Mouse (Mus musculus) kidney, postnatal 0 days (tissue): Measurements from ENCODE around the gene Cyfip1. TPM values are rescaled to one million over a fixed set of nuclear protein-coding genes. Genes with fewer than 3 reads are reported as not detected.

ENCODE experiments used
- ATAC-seq: fragments of 200-750 bp; cut with Nextera tagmentation; replicated peaks from 2 replicates; pipeline ENCODE4 v1.8.0; 2017; ENCODE audit warnings: low read depth, moderate number of reproducible peaks, moderate TSS enrichment, moderate library complexity; ENCODE audit not compliant: low FRiP score
- DNase-seq: peaks from one replicate; pipeline ENCODE4 v3.0.0-alpha.2; 2016; ENCODE audit warnings: low spot score
- H3K27ac ChIP-seq: fragments of 300-500 bp; sonication (generic); 2 replicates; pipeline ENCODE4 v1.5.1; 2014; ENCODE audit warnings: mild to moderate bottlenecking
- H3K27me3 ChIP-seq: fragments of 300-500 bp; sonication (generic); 2 replicates; pipeline ENCODE4 v1.6.1; 2014; ENCODE audit warnings: low read length, mixed read lengths; ENCODE audit not compliant: insufficient read depth
- H3K36me3 ChIP-seq: fragments of 300-500 bp; sonication (generic); 2 replicates; pipeline ENCODE4 v1.6.1; 2014; ENCODE audit warnings: low read length, mixed read lengths; ENCODE audit not compliant: insufficient read depth
- H3K4me1 ChIP-seq: fragments of 300-500 bp; sonication (generic); replicated peaks from 2 replicates; pipeline ENCODE4 v1.6.1; 2014; ENCODE audit warnings: antibody characterized with exemption, low read length, mixed read lengths; ENCODE audit not compliant: insufficient read depth
- H3K4me2 ChIP-seq: fragments of 300-500 bp; sonication (generic); 2 replicates; pipeline ENCODE4 v1.6.1; 2014; ENCODE audit warnings: mild to moderate bottlenecking, low read length, moderate library complexity, mixed read lengths
- H3K4me3 ChIP-seq: fragments of 300-500 bp; sonication (generic); replicated peaks from 2 replicates; pipeline ENCODE4 v1.5.1; 2014; ENCODE audit warnings: low read depth, low read length
- H3K9ac ChIP-seq: fragments of 300-500 bp; sonication (generic); 2 replicates; pipeline ENCODE4 v1.6.1; 2014; ENCODE audit warnings: low read depth, low read length
- H3K9me3 ChIP-seq: fragments of 300-500 bp; sonication (generic); replicated peaks from 2 replicates; pipeline ENCODE4 v1.6.1; 2016; ENCODE audit warnings: low read length, inconsistent platforms, mixed read lengths
- CTCF ChIP-seq: IDR thresholded peaks from 2 replicates; pipeline ENCODE4 v1.5.1; 2016; ENCODE audit warnings: antibody characterized with exemption, low read depth, mild to moderate bottlenecking, moderate library complexity
- WGBS: fragments of 180-500 bp; shearing (Covaris S2); extraction: QIAGEN DNeasy Blood & Tissue Kit; methylation state at CpG from one replicate; pipeline ENCODE4 v1.1.7; 2014; 5-methylcytosine and 5-hydroxymethylcytosine counted together
- polyA plus RNA-seq: library from polyadenylated mRNA; unstranded; fragments of >200 nt; fragmentation: Nextera tagmentation; extraction: Ambion mirVana; gene quantifications from 2 replicates; pipeline ENCODE4 v1.2.1, GENCODE M21; 2015

The Cyfip1 gene
- polyA plus RNA-seq, 1 experiment from 2014 or later: 64.0 TPM

- no peak for TF ChIP-seq CTCF
- Histone ChIP-seq H3K9me3 (no peaks in the 10 kb centered on the region), H3K27ac (peak overlapping the region; percentile 64), H3K4me1 (peaks cover 12% of the 10 kb centered on the region; the same call in 1 of the 2 replicates), H3K9ac (no peak overlapping the region), H3K4me2 (peak overlapping the region; percentile 11), H3K36me3 (no peaks in the 10 kb centered on the region), H3K4me3 (no peak overlapping the region), H3K27me3 (no peaks in the 10 kb centered on the region)
- 23% methylated on average over 14 of the region's 14 CpGs for WGBS
- ATAC-seq: peak; percentile 62; the same call in 1 of the 2 replicates
- DNase-seq: peak; percentile 69
Observed at GRCm38 (mm10) chr7:55849948-55850571, 8.5 kb downstream of the Cyfip1 start.

DNA sequence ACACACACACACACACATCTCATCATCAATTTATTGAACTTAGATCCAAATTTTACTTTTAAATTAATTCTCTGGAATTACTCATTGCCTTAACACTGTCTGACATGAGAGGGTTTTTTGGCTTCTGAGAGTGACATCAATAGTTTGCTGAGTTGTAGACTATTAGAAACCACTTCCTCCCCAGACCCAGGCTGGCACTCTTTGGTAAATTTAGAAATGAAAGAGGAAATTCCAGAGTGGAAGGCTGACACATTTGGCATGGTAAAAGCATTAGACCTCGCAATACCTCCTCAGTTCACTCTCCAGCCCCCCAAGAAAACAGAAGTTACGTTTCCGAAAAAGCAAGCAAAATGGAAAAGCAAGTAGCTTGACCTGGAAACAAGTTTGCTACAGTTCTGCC, 11.2 kb downstream of the Cyfip1 start:
- Histone ChIP-seq H3K36me3 (no peaks in the 10 kb centered on the region), H3K4me2 (no peak overlapping the region), H3K4me1 (peaks cover 12% of the 10 kb centered on the region; the same call in 1 of the 2 replicates), H3K27me3 (no peaks in the 10 kb centered on the region), H3K4me3 (no peak overlapping the region), H3K9ac (no peak overlapping the region), H3K9me3 (no peaks in the 10 kb centered on the region), H3K27ac (no peak overlapping the region)
- WGBS: 68% methylated on average over 3 of the region's 3 CpGs
- no peak for TF ChIP-seq CTCF
- ATAC-seq: no peak
- DNase-seq: no peak

DNA sequence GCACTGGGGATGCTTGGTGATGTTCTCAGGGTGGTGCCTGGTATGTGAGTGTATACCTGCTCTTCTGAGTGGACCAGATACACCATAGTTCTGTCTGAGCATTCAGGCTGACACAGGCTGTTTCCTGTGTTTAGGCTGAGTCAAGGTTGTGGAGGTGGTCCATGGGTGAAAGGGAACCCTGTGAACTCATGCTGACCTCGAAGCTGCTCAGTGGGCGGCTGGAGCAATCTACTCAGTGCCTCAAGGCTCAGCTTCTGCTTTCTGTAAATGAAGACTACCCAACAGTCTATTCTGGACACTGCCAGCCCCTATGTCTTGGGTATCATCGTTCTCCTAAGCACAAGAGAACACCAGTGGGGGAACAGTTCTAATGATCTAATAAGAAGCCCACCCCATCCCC, 14.1 kb downstream of the Cyfip1 start:
- WGBS: 65% methylated on average over 3 of the region's 3 CpGs
- no peaks in the 10 kb centered on the region for H3K36me3 ChIP-seq

DNA sequence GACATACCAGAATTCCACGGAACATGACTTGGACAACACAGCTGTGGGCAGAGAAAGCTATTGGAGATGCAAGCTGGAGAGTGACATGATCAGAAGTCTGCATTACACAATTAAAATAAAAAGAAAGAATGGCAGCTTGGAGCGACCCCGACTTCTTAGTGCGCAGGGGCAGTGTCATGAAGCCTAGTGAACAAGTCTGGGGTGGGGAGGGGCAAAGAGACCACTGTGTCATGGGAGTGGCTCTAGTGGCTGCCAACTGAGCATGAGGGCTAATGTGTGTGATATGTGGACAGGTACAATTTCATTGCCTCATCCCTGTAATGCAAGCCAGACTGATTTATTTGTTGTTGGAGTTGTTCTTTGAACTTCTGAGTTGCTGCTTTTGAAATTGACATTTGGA, 15.2 kb downstream of the Cyfip1 start:
- H3K4me1 ChIP-seq: no peaks in the 10 kb centered on the region
- H3K4me2 ChIP-seq: no peak overlapping the region
- H3K27ac ChIP-seq: no peak overlapping the region
- DNase-seq: no peak
- WGBS: 97% methylated on average over 4 of the region's 4 CpGs
- H3K36me3 ChIP-seq: no peaks in the 10 kb centered on the region
- no peak for ATAC-seq
- H3K9me3 ChIP-seq: no peaks in the 10 kb centered on the region
- H3K9ac ChIP-seq: no peak overlapping the region
- H3K27me3 ChIP-seq: no peaks in the 10 kb centered on the region
- no peak for TF ChIP-seq CTCF
- H3K4me3 ChIP-seq: no peak overlapping the region

More for the DNA sequence above, 14.1 kb downstream of the Cyfip1 start:
- no peaks in the 10 kb centered on the region for H3K9me3 ChIP-seq
- H3K4me2 ChIP-seq: no peak overlapping the region
- TF ChIP-seq CTCF: no peak
- H3K27me3 ChIP-seq: no peaks in the 10 kb centered on the region
- DNase-seq (no peak), ATAC-seq (no peak)
- H3K4me3 ChIP-seq: no peak overlapping the region
- no peak overlapping the region for H3K27ac ChIP-seq
- no peak overlapping the region for H3K9ac ChIP-seq
- H3K4me1 ChIP-seq: peaks cover 8% of the 10 kb centered on the region; the same call in 1 of the 2 replicates

DNA sequence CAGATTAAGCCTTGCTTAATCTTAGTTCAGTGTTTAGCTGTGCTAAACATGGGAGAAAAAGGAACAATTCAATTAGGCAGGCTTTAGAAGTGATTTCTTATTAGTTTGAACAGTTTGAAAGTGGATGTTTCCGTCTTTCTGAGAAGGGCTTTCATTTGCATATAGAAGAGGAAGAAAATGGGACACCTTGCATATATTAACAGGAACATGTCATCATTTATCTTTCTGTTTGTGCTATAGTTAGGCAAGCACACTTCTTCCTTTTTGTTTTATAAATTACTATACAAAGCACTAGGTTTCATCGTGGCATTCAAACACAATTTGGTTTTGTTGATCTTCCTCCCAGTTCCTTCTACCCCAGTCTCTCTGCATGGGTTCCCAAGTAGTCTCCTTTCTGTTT, 16.2 kb downstream of the Cyfip1 start:
- no peaks in the 10 kb centered on the region for H3K4me1 ChIP-seq
- H3K27ac ChIP-seq: no peak overlapping the region
- TF ChIP-seq CTCF: no peak
- H3K36me3 ChIP-seq: no peaks in the 10 kb centered on the region
- no peaks in the 10 kb centered on the region for H3K9me3 ChIP-seq
- no peaks in the 10 kb centered on the region for H3K27me3 ChIP-seq
- ATAC-seq (no peak), DNase-seq (no peak)
- no peak overlapping the region for H3K4me2 ChIP-seq
- no peak overlapping the region for H3K9ac ChIP-seq
- 67% methylated on average over 2 of the region's 2 CpGs for WGBS
- no peak overlapping the region for H3K4me3 ChIP-seq

DNA sequence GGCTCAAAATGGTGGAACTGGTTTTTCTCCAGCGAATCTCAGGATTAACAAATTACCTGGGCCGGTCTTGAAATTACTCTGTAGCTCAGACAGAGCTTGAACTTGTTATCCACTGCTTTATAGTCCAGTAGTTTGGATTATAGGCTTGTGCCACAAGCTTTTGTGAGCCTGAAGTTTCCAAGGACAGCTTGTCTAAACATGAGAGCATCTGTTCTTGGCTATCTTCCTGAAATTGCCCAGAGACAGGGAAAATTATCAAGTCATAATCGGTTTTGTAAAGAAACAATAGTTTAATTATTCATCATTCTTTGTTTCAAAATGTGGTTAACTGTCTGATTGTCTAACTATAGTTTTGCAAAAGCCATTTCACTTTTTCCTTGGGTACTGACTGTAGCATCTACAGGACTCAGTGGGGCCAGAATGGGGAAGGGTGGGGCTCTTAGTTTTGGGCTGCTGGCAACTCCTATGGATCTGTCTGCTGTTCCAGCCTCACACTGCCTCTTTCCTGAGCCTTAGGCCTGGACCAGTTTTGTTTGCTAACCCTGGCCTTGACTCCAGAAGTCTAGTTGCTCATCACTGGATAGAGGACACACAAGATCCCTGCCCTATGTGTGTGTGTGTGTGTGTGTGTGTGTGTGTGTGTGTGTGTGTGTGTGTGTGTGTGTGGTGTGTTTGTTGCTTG, 17.4 kb downstream of the Cyfip1 start:
- Histone ChIP-seq H3K9ac (no peak overlapping the region), H3K4me1 (no peaks in the 10 kb centered on the region), H3K27me3 (no peaks in the 10 kb centered on the region), H3K36me3 (no peaks in the 10 kb centered on the region), H3K4me3 (no peak overlapping the region), H3K27ac (no peak overlapping the region), H3K9me3 (no peaks in the 10 kb centered on the region), H3K4me2 (no peak overlapping the region)
- WGBS: 88% methylated on average over 3 of the region's 3 CpGs
- DNase-seq: no peak
- TF ChIP-seq CTCF: no peak
- no peak for ATAC-seq

GRCm38 (mm10) chr7:55859518-55859872, 17.9 kb downstream of the Cyfip1 start:
- no peak for TF ChIP-seq CTCF
- WGBS: 88% methylated on average over 2 of the region's 2 CpGs

More at GRCm38 (mm10) chr7:55859518-55859872, 17.9 kb downstream of the Cyfip1 start:
- H3K27me3 ChIP-seq: no peaks in the 10 kb centered on the region
- no peak for ATAC-seq
- no peaks in the 10 kb centered on the region for H3K9me3 ChIP-seq
- no peak overlapping the region for H3K4me3 ChIP-seq
- no peak overlapping the region for H3K27ac ChIP-seq
- H3K4me1 ChIP-seq: no peaks in the 10 kb centered on the region
- H3K36me3 ChIP-seq: no peaks in the 10 kb centered on the region
- no peak overlapping the region for H3K9ac ChIP-seq
- H3K4me2 ChIP-seq: no peak overlapping the region
- DNase-seq: no peak
